Mouse (Mus musculus): ENCODE measurements around the gene Bnc2. TPM values are rescaled to one million over a fixed set of nuclear protein-coding genes. Genes with fewer than 3 reads are reported as not detected.

Bnc2 gene
- polyA plus RNA-seq, 1 experiment from 2014 or later = 5.8 TPM

GRCm38 (mm10) chr4:84456853-84457249 is 218.2 kb downstream of the Bnc2 start:
- Histone ChIP-seq H3K4me1 (replicated peaks; ENCODE audit: control insufficient read depth, insufficient read depth, low read length) (no peaks in the 10 kb centered on the region), H3K9me3 (ENCODE audit: control insufficient read depth) (no peaks in the 10 kb centered on the region), H3K4me2 (replicated peaks; ENCODE audit: low read depth) (no peak overlapping the region), H3K27me3 (replicated peaks; ENCODE audit: control insufficient read depth, insufficient read depth, low read length) (no peaks in the 10 kb centered on the region), H3K27ac (ENCODE audit: low read depth, low read length) (no peak overlapping the region), H3K36me3 (ENCODE audit: control insufficient read depth, insufficient read depth) (no peaks in the 10 kb centered on the region), H3K4me3 (ENCODE audit: low read depth, low read length) (no peak overlapping the region), H3K9ac (ENCODE audit: low read depth, low read length) (no peak overlapping the region)
- ATAC-seq = no peak
- 75% methylated on average over 5 of the region's 5 CpGs for WGBS
- TF ChIP-seq CTCF (IDR thresholded peaks at IDR 0.05; ENCODE audit: low read depth) = no peak

- Histone ChIP-seq H3K4me2 (replicated peaks; ENCODE audit: low read depth) (no peak overlapping the region), H3K9ac (ENCODE audit: low read depth, low read length) (no peak overlapping the region), H3K4me1 (replicated peaks; ENCODE audit: control insufficient read depth, insufficient read depth, low read length) (no peaks in the 10 kb centered on the region), H3K4me3 (ENCODE audit: low read depth, low read length) (no peak overlapping the region), H3K27ac (ENCODE audit: low read depth, low read length) (no peak overlapping the region), H3K36me3 (ENCODE audit: control insufficient read depth, insufficient read depth) (no peaks in the 10 kb centered on the region), H3K9me3 (ENCODE audit: control insufficient read depth) (no peaks in the 10 kb centered on the region), H3K27me3 (replicated peaks; ENCODE audit: control insufficient read depth, insufficient read depth, low read length) (no peaks in the 10 kb centered on the region)
- 71% methylated on average over 16 of the region's 16 CpGs for WGBS
- TF ChIP-seq CTCF (IDR thresholded peaks at IDR 0.05; ENCODE audit: low read depth) = no peak
- peak; percentile 69 for ATAC-seq
Observed at GRCm38 (mm10) chr4:84456198-84456852, 218.8 kb downstream of the Bnc2 start.

GRCm38 (mm10) chr4:84454493-84454892 is 220.6 kb downstream of the Bnc2 start:
- 52% methylated on average over 3 of the region's 3 CpGs for WGBS
- H3K9me3 ChIP-seq (ENCODE audit: control insufficient read depth) = no peaks in the 10 kb centered on the region
- no peaks in the 10 kb centered on the region for H3K27me3 ChIP-seq (replicated peaks; ENCODE audit: control insufficient read depth, insufficient read depth, low read length)
- no peak overlapping the region for H3K9ac ChIP-seq (ENCODE audit: low read depth, low read length)
- H3K27ac ChIP-seq (ENCODE audit: low read depth, low read length) = no peak overlapping the region
- TF ChIP-seq CTCF (IDR thresholded peaks at IDR 0.05; ENCODE audit: low read depth) = no peak
- ATAC-seq = no peak
- no peaks in the 10 kb centered on the region for H3K36me3 ChIP-seq (ENCODE audit: control insufficient read depth, insufficient read depth)
- H3K4me3 ChIP-seq (ENCODE audit: low read depth, low read length) = no peak overlapping the region
- no peak overlapping the region for H3K4me2 ChIP-seq (replicated peaks; ENCODE audit: low read depth)
- 0 out of 2 replicates have a peak, but pooled peaks cover 3% of the 10 kb centered on the region for H3K4me1 ChIP-seq (replicated peaks; ENCODE audit: control insufficient read depth, insufficient read depth, low read length)

- H3K4me1 ChIP-seq (replicated peaks; ENCODE audit: control insufficient read depth, insufficient read depth, low read length) = 0 out of 2 replicates have a peak, but pooled peaks cover 3% of the 10 kb centered on the region
- TF ChIP-seq CTCF (IDR thresholded peaks at IDR 0.05; ENCODE audit: low read depth) = no peak
- 71% methylated on average over 4 of the region's 4 CpGs for WGBS
Observed at GRCm38 (mm10) chr4:84453586-84453985, 221.5 kb downstream of the Bnc2 start.

GRCm38 (mm10) chr4:84452642-84453041 is 222.4 kb downstream of the Bnc2 start:
- Histone ChIP-seq H3K4me2 (replicated peaks; ENCODE audit: low read depth) (no peak overlapping the region), H3K9ac (ENCODE audit: low read depth, low read length) (no peak overlapping the region), H3K36me3 (ENCODE audit: control insufficient read depth, insufficient read depth) (no peaks in the 10 kb centered on the region), H3K27me3 (replicated peaks; ENCODE audit: control insufficient read depth, insufficient read depth, low read length) (no peaks in the 10 kb centered on the region), H3K4me3 (ENCODE audit: low read depth, low read length) (no peak overlapping the region), H3K27ac (ENCODE audit: low read depth, low read length) (no peak overlapping the region), H3K9me3 (ENCODE audit: control insufficient read depth) (no peaks in the 10 kb centered on the region), H3K4me1 (replicated peaks; ENCODE audit: control insufficient read depth, insufficient read depth, low read length) (0 out of 2 replicates have a peak, but pooled peaks cover 3% of the 10 kb centered on the region)
- WGBS = 89% methylated on average over 3 of the region's 3 CpGs
- ATAC-seq = no peak
- no peak for TF ChIP-seq CTCF (IDR thresholded peaks at IDR 0.05; ENCODE audit: low read depth)

More at GRCm38 (mm10) chr4:84453586-84453985, 221.5 kb downstream of the Bnc2 start:
- no peak overlapping the region for H3K4me2 ChIP-seq (replicated peaks; ENCODE audit: low read depth)
- no peak overlapping the region for H3K4me3 ChIP-seq (ENCODE audit: low read depth, low read length)
- no peaks in the 10 kb centered on the region for H3K36me3 ChIP-seq (ENCODE audit: control insufficient read depth, insufficient read depth)
- no peaks in the 10 kb centered on the region for H3K9me3 ChIP-seq (ENCODE audit: control insufficient read depth)
- H3K27ac ChIP-seq (ENCODE audit: low read depth, low read length) = no peak overlapping the region
- no peak for ATAC-seq
- no peaks in the 10 kb centered on the region for H3K27me3 ChIP-seq (replicated peaks; ENCODE audit: control insufficient read depth, insufficient read depth, low read length)
- no peak overlapping the region for H3K9ac ChIP-seq (ENCODE audit: low read depth, low read length)

GRCm38 (mm10) chr4:84449246-84450005 is 225.6 kb downstream of the Bnc2 start:
- TF ChIP-seq CTCF (IDR thresholded peaks at IDR 0.05; ENCODE audit: low read depth) = no peak
- Histone ChIP-seq H3K4me2 (replicated peaks; ENCODE audit: low read depth) (no peak overlapping the region), H3K4me1 (replicated peaks; ENCODE audit: control insufficient read depth, insufficient read depth, low read length) (0 out of 2 replicates have a peak, but pooled peaks cover 3% of the 10 kb centered on the region), H3K36me3 (ENCODE audit: control insufficient read depth, insufficient read depth) (no peaks in the 10 kb centered on the region), H3K9me3 (ENCODE audit: control insufficient read depth) (no peaks in the 10 kb centered on the region), H3K27ac (ENCODE audit: low read depth, low read length) (peak overlapping the region; percentile 21; the same call in 1 of the 2 replicates), H3K27me3 (replicated peaks; ENCODE audit: control insufficient read depth, insufficient read depth, low read length) (no peaks in the 10 kb centered on the region), H3K4me3 (ENCODE audit: low read depth, low read length) (no peak overlapping the region), H3K9ac (ENCODE audit: low read depth, low read length) (no peak overlapping the region)
- WGBS = 54% methylated on average over 7 of the region's 7 CpGs
- peak; percentile 90 for ATAC-seq
